Comparison of ENCODE assay signal across 29 mouse cellular contexts in genomic region chr5:151046131-151046530, GRCm38 (mm10).
A peak's percentile ranks its signal among the peaks of the same experiment; 100 is the strongest.
DNase-seq lines count a peak whose midpoint lies in the region; ATAC-seq and TF ChIP-seq lines count a peak whose summit lies in the region.
"Had no signal": no experiment of that assay in that cellular context is flagged by ENCODE, and none has a peak within 500 bp of the region (broad histone marks: within the 10 kb centered on the region; RNA-seq: fewer than 3 reads in every experiment).

No protein-coding gene starts in this region.

- H3K27ac ChIP-seq in forebrain, postnatal 0 days (ENCODE audit: low read depth, low read length): no peak overlapping the region
- H3K27ac ChIP-seq in forebrain, embryonic 14.5 days (ENCODE audit: low read depth, low read length): no peak overlapping the region
- H3K27ac ChIP-seq in gastrocnemius, adult 2 months: 0 out of 2 replicates have a peak overlapping the region, but pooled peaks have one; percentile 5
- H3K27ac ChIP-seq in liver, adult 2 months (replicated peaks; ENCODE audit: insufficient read depth, low read depth, low read length): peak overlapping the region; percentile 8; the same call in 1 of the 2 replicates
- H3K27ac ChIP-seq in liver, embryonic 12.5 days: no peak overlapping the region
- H3K27ac ChIP-seq: embryonic facial prominence, embryonic 15.5 days; forebrain, embryonic 10.5 days; forebrain, embryonic 12.5 days; forebrain, embryonic 15.5 days had no signal

- H3K79me2 ChIP-seq in liver, adult 2 months (ENCODE audit: control insufficient read depth, insufficient read depth, low read length): no peaks in the 10 kb centered on the region

- TF ChIP-seq CTCF in forebrain, postnatal 0 days (IDR thresholded peaks at IDR 0.05; ENCODE audit: low read depth): no peak
- TF ChIP-seq CTCF in gastrocnemius, adult 2 months (IDR thresholded peaks at IDR 0.05): no peak
- TF ChIP-seq CTCF in liver, adult 2 months (IDR thresholded peaks at IDR 0.05; ENCODE audit: low read depth, low read length): no peak

- intact Hi-C loops in gastrocnemius, adult 2 months (cut with DNase I): loop anchor here (10.0 kb wide), 1 partner anchor 289 kb away; no protein-coding TSS in a partner anchor

- H3K4me2 ChIP-seq in forebrain, postnatal 0 days (ENCODE audit: low read depth): no peak overlapping the region
- H3K4me2 ChIP-seq in forebrain, embryonic 14.5 days (ENCODE audit: low read length): no peak overlapping the region
- no peak overlapping the region for H3K4me2 ChIP-seq in liver, embryonic 12.5 days
- H3K4me2 ChIP-seq: embryonic facial prominence, embryonic 13.5 days; embryonic facial prominence, embryonic 15.5 days; forebrain, embryonic 12.5 days; forebrain, embryonic 15.5 days had no signal

- no peak for DNase-seq in forebrain, postnatal 0 days
- no peak for DNase-seq in forebrain, embryonic 14.5 days (ENCODE audit: low spot score)
- no peak for DNase-seq in gastrocnemius, adult 2 months
- DNase-seq in gastrocnemius, postnatal 4 days (ENCODE audit: low spot score in 2 of 2): no peak
- DNase-seq in layer of hippocampus, adult 9-11 months: peak; percentile 53
- no peak for DNase-seq in layer of hippocampus, adult 8-10 months (ENCODE audit: low spot score in 2 of 2)
- DNase-seq in liver, adult 2 months (ENCODE audit: extremely low read depth, low read depth, low spot score): peak; percentile 75
- DNase-seq: adrenal gland, adult 8-10 months; adrenal gland, postnatal 14 days; adrenal gland, postnatal 36 days; B cell, adult 2 months; cerebellum, adult 11 months; cerebellum, adult 18-20 months; cerebellum, adult 8-10 months; cerebellum, adult 9-11 months; cerebellum, postnatal 14 days; cerebellum, postnatal 36 days had no signal

- no peaks in the 10 kb centered on the region for H3K9me3 ChIP-seq in forebrain, postnatal 0 days (ENCODE audit: low read length)
- H3K9me3 ChIP-seq in forebrain, embryonic 14.5 days (replicated peaks; ENCODE audit: control insufficient read depth, low read length): no peaks in the 10 kb centered on the region
- H3K9me3 ChIP-seq in liver, embryonic 12.5 days (replicated peaks): no peaks in the 10 kb centered on the region
- H3K9me3 ChIP-seq: embryonic facial prominence, embryonic 13.5 days; embryonic facial prominence, embryonic 15.5 days; forebrain, embryonic 10.5 days; forebrain, embryonic 12.5 days; forebrain, embryonic 15.5 days had no signal

- H3K27me3 ChIP-seq in forebrain, postnatal 0 days (ENCODE audit: insufficient read depth, low read length): no peaks in the 10 kb centered on the region
- H3K27me3 ChIP-seq in forebrain, embryonic 14.5 days (replicated peaks; ENCODE audit: control insufficient read depth, insufficient read depth, low read length): no peaks in the 10 kb centered on the region
- H3K27me3 ChIP-seq in liver, adult 2 months (ENCODE audit: control insufficient read depth, insufficient read depth, low read length): no peaks in the 10 kb centered on the region
- no peaks in the 10 kb centered on the region for H3K27me3 ChIP-seq in liver, embryonic 12.5 days (replicated peaks)
- H3K27me3 ChIP-seq: CH12.LX; embryonic facial prominence, embryonic 13.5 days; embryonic facial prominence, embryonic 15.5 days; forebrain, embryonic 12.5 days; forebrain, embryonic 15.5 days; Patski had no signal

- no peak for TF ChIP-seq POLR2A in liver, adult 2 months (IDR thresholded peaks at IDR 0.05; ENCODE audit: extremely low read depth, insufficient read depth, low read length)

- H3K4me1 ChIP-seq in forebrain, postnatal 0 days (ENCODE audit: insufficient read depth): no peaks in the 10 kb centered on the region
- H3K4me1 ChIP-seq in forebrain, embryonic 14.5 days (ENCODE audit: control insufficient read depth, insufficient read depth, low read length): no peaks in the 10 kb centered on the region
- peaks cover 11% of the 10 kb centered on the region for H3K4me1 ChIP-seq in liver, adult 2 months (ENCODE audit: control insufficient read depth, insufficient read depth, low read length)
- no peaks in the 10 kb centered on the region for H3K4me1 ChIP-seq in liver, embryonic 12.5 days
- H3K4me1 ChIP-seq: forebrain, embryonic 10.5 days; forebrain, embryonic 12.5 days; forebrain, embryonic 15.5 days had no signal

- 71% methylated on average over 6 of the region's 6 CpGs for WGBS in forebrain, postnatal 0 days
- 89% methylated on average over 6 of the region's 6 CpGs for WGBS in forebrain, embryonic 14.5 days
- WGBS in liver, adult 2 months: 33% methylated on average over 6 of the region's 6 CpGs
- 74% methylated on average over 6 of the region's 6 CpGs for WGBS in liver, embryonic 12.5 days (ENCODE audit: insufficient replicate concordance)

- H3K36me3 ChIP-seq in forebrain, postnatal 0 days (ENCODE audit: insufficient read depth): no peaks in the 10 kb centered on the region
- H3K36me3 ChIP-seq in forebrain, embryonic 14.5 days (ENCODE audit: control insufficient read depth, insufficient read depth, low read length): no peaks in the 10 kb centered on the region
- peaks cover 56% of the 10 kb centered on the region for H3K36me3 ChIP-seq in liver, adult 2 months (ENCODE audit: control insufficient read depth, insufficient read depth, low read length)
- H3K36me3 ChIP-seq in liver, embryonic 12.5 days: 0 out of 2 replicates have a peak, but pooled peaks cover 4% of the 10 kb centered on the region
- H3K36me3 ChIP-seq: forebrain, embryonic 12.5 days; forebrain, embryonic 15.5 days; G1E had no signal

- H3K4me3 ChIP-seq in forebrain, postnatal 0 days (ENCODE audit: low read depth, low read length): no peak overlapping the region
- H3K4me3 ChIP-seq in forebrain, embryonic 14.5 days (ENCODE audit: low read depth, low read length): no peak overlapping the region
- H3K4me3 ChIP-seq in gastrocnemius, adult 2 months: no peak overlapping the region
- no peak overlapping the region for H3K4me3 ChIP-seq in liver, adult 2 months (ENCODE audit: insufficient read depth, low read depth, low read length)
- no peak overlapping the region for H3K4me3 ChIP-seq in liver, embryonic 12.5 days
- H3K4me3 ChIP-seq: embryonic facial prominence, embryonic 13.5 days; embryonic facial prominence, embryonic 15.5 days; erythroblast, embryonic 14.5 days; forebrain, embryonic 10.5 days; forebrain, embryonic 12.5 days; forebrain, embryonic 15.5 days had no signal

- H3K9ac ChIP-seq in forebrain, postnatal 0 days: no peak overlapping the region
- H3K9ac ChIP-seq in forebrain, embryonic 14.5 days (ENCODE audit: low read length): no peak overlapping the region
- H3K9ac ChIP-seq in liver, adult 2 months (ENCODE audit: low read depth, low read length): no peak overlapping the region
- no peak overlapping the region for H3K9ac ChIP-seq in liver, embryonic 12.5 days
- H3K9ac ChIP-seq: embryonic facial prominence, embryonic 13.5 days; embryonic facial prominence, embryonic 15.5 days; forebrain, embryonic 12.5 days; forebrain, embryonic 15.5 days had no signal

- ATAC-seq in forebrain, postnatal 0 days: peak; percentile 43; the same call in 1 of the 2 replicates
- no peak for ATAC-seq in forebrain, embryonic 14.5 days
- no peak for ATAC-seq in liver, embryonic 12.5 days
- ATAC-seq: activated CD4-positive, CD25-positive, alpha-beta regulatory T cell, adult 4 months; CD4-positive, CD25-positive, alpha-beta regulatory T cell, adult 4 months; forebrain, embryonic 15.5 days; Patski had no signal

Comparison
In these comparisons a context has a peak if more than half of its experiments do, and no peak if none do; other contexts are left out.
1. DNase-seq: peak in layer of hippocampus, adult 9-11 months (single experiment) and liver, adult 2 months (single experiment); none in forebrain, postnatal 0 days (single experiment), forebrain, embryonic 14.5 days (single experiment), gastrocnemius, adult 2 months (single experiment), gastrocnemius, postnatal 4 days (0 of 2) and layer of hippocampus, adult 8-10 months (0 of 2).
2. H3K27ac ChIP-seq: peak in gastrocnemius, adult 2 months (single experiment) and liver, adult 2 months (single experiment); none in forebrain, postnatal 0 days (single experiment), forebrain, embryonic 14.5 days (single experiment) and liver, embryonic 12.5 days (single experiment).